Mouse (Mus musculus) bone marrow macrophage, adult 2 months (primary cell): ENCODE measurements around the gene Prdm1.

ENCODE experiments used
- CTCF ChIP-seq: IDR thresholded peaks from 2 replicates; pipeline ENCODE4 v1.5.1; 2012; ENCODE audit warnings: low read depth, mild to moderate bottlenecking, low read length, moderate library complexity
- POLR2A ChIP-seq: IDR thresholded peaks from 2 replicates; pipeline ENCODE4 v1.6.1; 2012; ENCODE audit warnings: mild to moderate bottlenecking, low read depth, low read length, borderline replicate concordance

DNA sequence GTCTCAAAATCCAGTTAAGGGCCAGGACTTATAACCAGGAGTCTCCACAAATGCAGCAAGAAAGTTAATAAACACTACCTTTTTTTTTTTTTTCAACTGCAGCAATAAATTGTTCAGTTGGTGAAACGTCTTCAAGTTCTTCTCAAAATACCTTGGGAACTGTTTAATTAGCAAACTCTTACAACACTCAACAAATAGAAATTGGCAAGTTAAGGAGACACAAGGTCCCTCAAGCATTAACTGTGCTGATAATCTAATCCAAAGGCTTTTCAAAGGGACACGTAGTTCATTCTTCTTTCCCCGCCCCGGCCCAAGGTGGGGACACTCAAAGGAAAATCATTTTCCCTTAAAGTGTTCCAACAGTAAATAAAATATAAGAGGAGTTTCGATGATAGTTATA, 44.2 kb downstream of the Prdm1 start:
- no peak for TF ChIP-seq CTCF
- no peak for TF ChIP-seq POLR2A
